Mouse (Mus musculus) ES-Bruce4 (cell line): ENCODE measurements around the gene Olfr186.

Experiments
- CTCF ChIP-seq: IDR thresholded peaks from one replicate; pipeline ENCODE4 v1.8.1; 2011; ENCODE audit warnings: low read depth, low read length
- POLR2A ChIP-seq: IDR thresholded peaks from one replicate; pipeline ENCODE4 v1.8.1; 2011; ENCODE audit warnings: low read length; ENCODE audit not compliant: insufficient read depth

- TF ChIP-seq CTCF (no peak), POLR2A (no peak)
Measured at GRCm38 (mm10) chr16:59071755-59072154, 41.7 kb upstream of the Olfr186 start.
